Mouse (Mus musculus) neural tube, embryonic 10.5 days (tissue): ENCODE data around the gene Cacnb2.
A peak's percentile ranks its signal among the peaks of the same experiment; 100 is the strongest.

ENCODE experiments used
- DNase-seq: peaks from one replicate; pipeline ENCODE4 v3.0.0-alpha.2; 2017; ENCODE audit warnings: low spot score; ENCODE audit errors: extremely low spot score

The Cacnb2 gene

GRCm38 (mm10) chr2:14861613-14862012, 258.7 kb downstream of the Cacnb2 start:
- no peak for DNase-seq

GRCm38 (mm10) chr2:14862981-14863380, 260.1 kb downstream of the Cacnb2 start:
- no peak for DNase-seq

GRCm38 (mm10) chr2:14873116-14873515, 270.2 kb downstream of the Cacnb2 start:
- DNase-seq, result no peak

GRCm38 (mm10) chr2:14873701-14874181, 270.9 kb downstream of the Cacnb2 start:
- DNase-seq, result peak; percentile 35

GRCm38 (mm10) chr2:14874281-14875037, 271.6 kb downstream of the Cacnb2 start:
- no peak for DNase-seq

GRCm38 (mm10) chr2:14875121-14875520, 272.2 kb downstream of the Cacnb2 start:
- no peak for DNase-seq

GRCm38 (mm10) chr2:14875616-14876015, 272.7 kb downstream of the Cacnb2 start:
- peak; percentile 18 for DNase-seq

GRCm38 (mm10) chr2:14878953-14879352, 276.1 kb downstream of the Cacnb2 start:
- DNase-seq, result no peak

- no peak for DNase-seq
Measured at GRCm38 (mm10) chr2:14883460-14883859, 280.6 kb downstream of the Cacnb2 start.

GRCm38 (mm10) chr2:14888406-14889195, 285.7 kb downstream of the Cacnb2 start:
- DNase-seq, result no peak

GRCm38 (mm10) chr2:14903837-14904236, 300.9 kb downstream of the Cacnb2 start:
- no peak for DNase-seq

- no peak for DNase-seq
Measured at GRCm38 (mm10) chr2:14904865-14905264, 302.0 kb downstream of the Cacnb2 start.

- peak; percentile 21 for DNase-seq
Measured at GRCm38 (mm10) chr2:14907124-14907925, 304.4 kb downstream of the Cacnb2 start.

GRCm38 (mm10) chr2:14917585-14918247, 314.8 kb downstream of the Cacnb2 start:
- no peak for DNase-seq

- no peak for DNase-seq
Measured at GRCm38 (mm10) chr2:14929866-14930265, 327.0 kb downstream of the Cacnb2 start.

- DNase-seq, result no peak
Measured at GRCm38 (mm10) chr2:14931968-14932367, 329.1 kb downstream of the Cacnb2 start.

GRCm38 (mm10) chr2:14936492-14936891, 333.6 kb downstream of the Cacnb2 start:
- DNase-seq, result no peak

GRCm38 (mm10) chr2:14942261-14942660, 339.4 kb downstream of the Cacnb2 start:
- no peak for DNase-seq

- DNase-seq, result no peak
Measured at GRCm38 (mm10) chr2:14943691-14944357, 340.9 kb downstream of the Cacnb2 start.

- DNase-seq, result no peak
Measured at GRCm38 (mm10) chr2:14953090-14953489, 350.2 kb downstream of the Cacnb2 start.
